Mouse (Mus musculus): ENCODE results near the gene Trh.

GRCm38 (mm10) chr6:92261162-92261843 lies 16.9 kb upstream of the Trh start:
- TF ChIP-seq CEBPB (IDR thresholded peaks at IDR 0.05; ENCODE audit: insufficient read depth, poor library complexity, severe bottlenecking) = no peak
- no peak for TF ChIP-seq E2F4 (IDR thresholded peaks at IDR 0.05; ENCODE audit: insufficient read depth)
- no peak for TF ChIP-seq USF1 (IDR thresholded peaks at IDR 0.05; ENCODE audit: low read depth)
- no peak for TF ChIP-seq POLR2A (IDR thresholded peaks at IDR 0.05; ENCODE audit: insufficient read length, low read depth)

Measured in myocyte (in vitro differentiated cells).